Mouse (Mus musculus): ENCODE data around the gene Aga.
"Not testable (repeated sequence)": the region's sequence is repeated elsewhere in the genome, so short reads cannot be mapped to it uniquely, and the experiment has no call there.

Aga gene

DNA sequence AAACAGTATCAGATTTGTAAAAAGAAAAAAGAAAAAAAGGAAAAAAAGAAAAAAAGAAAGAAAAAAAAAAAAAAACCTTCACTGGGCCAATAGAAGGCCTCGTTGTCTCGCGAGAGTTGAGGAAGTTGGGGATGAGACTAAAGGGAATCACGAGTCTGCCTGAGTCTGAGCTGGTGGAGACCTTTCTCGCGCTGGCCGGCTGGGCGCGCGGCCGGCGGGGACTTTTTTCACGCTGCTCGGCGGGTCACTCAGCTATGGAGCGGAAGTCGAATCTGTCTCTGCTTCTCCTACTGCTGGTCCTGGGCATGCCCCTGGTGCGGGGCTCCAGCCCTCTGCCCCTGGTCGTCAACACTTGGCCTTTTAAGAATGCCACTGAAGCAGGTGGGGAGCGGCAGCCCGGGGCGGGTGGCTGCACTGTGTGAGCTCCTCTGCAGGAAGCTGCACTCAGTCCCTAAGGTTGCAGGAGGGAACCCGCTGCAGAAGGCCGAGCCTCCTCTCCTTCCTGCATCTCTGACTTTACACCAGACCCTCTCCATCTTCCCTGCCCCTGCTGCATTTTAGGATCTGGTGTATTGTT is at the start of gene Aga:
Gene Aga (plus strand): TSS at position 177 of the 577 bp plus-strand sequence.
- CTCF ChIA-PET, result interaction anchor here (0.6 to 0.9 kb wide), 2 partner anchors 19 to 481 kb away, joined by 6 to 8 read pairs; no protein-coding TSS in a partner anchor

DNA sequence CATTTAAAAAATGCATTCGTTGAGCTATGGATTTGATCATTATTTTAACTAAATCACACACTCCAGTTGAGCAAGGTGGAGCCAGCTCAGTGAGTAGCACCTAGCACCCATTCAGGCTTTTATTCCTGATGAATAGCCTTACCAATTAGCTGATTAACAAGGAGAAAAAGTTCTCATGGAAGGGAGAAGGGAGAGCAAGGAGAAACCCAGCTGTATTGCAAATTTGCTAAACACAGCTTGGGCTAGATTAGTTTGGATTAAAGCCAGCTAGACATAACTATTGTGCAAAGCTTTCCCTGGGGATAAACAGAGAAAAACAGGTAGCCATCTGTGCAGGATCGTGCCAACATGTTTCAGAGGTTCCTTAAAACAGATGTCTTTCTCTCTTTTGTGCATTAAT is 22.5 kb upstream of the Aga start:
- CTCF ChIA-PET, result no interaction called here

DNA sequence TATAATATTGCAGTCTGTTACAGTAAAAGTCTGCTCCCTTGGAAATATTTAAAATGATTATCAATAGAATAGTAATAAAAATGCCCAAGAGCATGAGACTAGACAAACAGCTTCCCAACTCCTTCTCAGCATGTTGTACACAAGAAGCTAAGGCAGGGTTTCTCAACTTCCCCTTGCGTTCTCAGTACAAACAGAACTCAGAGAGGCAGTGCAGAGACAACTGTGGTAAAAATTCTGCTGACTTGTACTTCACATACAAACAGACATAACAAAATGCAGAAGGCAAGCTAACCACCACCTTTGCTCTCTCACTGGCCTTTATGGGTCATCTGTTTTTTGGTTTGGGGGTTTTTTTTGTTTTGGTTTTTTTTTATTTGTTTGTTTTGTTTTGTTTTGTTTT is 15.3 kb upstream of the Aga start:
- CTCF ChIA-PET, result no interaction called here

DNA sequence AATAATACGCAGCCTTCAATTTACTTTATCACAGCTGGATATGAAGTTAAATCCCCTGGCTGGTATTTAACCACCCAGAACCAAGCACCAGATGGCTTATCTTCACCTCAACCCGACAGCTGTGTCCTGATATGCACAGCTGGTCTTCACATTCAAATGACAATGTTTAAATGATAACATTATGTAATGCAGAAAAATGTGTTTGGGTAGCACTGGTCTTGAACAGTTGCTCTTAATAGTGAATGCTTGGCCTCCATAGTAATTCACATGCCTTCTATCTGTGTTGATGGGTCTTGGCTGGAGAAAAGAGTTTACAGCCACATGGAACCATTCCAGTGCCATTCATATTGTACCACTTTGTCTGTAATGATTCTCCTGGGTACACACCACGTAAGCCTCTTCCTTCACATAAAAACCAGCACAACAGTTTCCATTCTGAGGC is 14.6 kb upstream of the Aga start:
- CTCF ChIA-PET, result no interaction called here

DNA sequence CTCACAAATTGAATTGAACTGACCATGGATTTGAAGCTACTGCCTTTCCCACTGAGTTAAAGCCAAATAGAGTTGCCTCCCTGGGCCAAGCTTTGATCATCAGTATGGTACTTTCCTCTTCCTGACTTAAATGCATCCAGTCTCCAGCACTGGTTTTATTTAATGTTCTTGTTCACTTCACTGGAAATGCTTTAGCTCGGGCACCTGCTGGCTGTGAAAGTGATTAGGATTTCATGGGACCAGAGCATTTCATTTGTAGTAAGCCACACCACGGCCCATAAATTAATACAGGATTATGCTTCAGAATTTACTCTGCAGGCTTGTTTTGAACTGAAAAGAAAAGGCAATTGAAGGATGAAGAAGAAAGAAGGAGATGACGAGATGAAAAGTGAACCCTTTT is 26.5 kb downstream of the Aga start:
- CTCF ChIA-PET, result not testable (repeated sequence)

DNA sequence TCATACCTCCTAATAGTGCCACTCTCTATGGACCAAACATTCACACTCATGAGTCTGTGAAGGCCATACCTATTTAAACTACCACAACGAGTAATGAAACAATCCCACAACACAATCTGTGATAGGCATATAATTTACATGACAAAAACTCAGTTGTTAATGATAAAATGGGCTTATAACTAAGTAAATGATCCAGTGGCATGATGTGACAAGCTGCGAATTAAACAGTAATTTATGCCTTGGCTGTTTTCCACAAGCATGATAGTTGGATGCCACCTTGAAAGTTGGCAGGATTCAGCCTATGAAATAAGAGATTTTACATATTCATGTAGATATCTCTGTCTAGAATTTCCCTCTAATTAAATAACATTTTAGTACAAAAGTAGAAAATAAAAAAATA is 28.1 kb downstream of the Aga start:
- CTCF ChIA-PET, result no interaction called here

DNA sequence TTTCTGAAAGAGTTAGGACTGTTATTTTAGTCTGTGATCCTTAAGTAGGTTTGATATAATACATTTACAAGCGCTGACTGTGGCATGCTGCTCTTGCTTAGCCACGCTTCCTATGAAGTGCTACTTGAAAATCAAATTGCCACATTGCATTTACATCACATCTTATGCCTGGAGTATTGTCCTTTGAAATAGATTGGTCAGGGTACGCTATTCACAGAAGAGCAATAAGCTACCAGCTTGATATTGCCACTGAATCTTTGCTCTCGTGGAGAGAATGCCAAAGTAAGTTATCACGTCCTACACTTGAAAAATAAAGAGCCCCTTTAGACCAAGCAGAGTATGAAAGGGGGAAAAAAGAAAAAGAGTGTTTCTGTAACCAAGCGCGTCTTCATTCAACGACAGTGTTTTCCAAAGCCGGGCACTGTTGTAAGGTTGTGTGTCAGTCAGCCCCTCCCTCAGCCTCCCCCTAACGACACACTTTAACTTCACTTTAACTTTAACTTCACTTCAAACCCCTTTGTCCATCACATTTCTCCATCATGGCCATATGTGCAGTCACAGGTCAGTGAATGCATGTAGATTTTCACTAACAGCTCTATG is 51.0 kb downstream of the Aga start:
- CTCF ChIA-PET, result no interaction called here

DNA sequence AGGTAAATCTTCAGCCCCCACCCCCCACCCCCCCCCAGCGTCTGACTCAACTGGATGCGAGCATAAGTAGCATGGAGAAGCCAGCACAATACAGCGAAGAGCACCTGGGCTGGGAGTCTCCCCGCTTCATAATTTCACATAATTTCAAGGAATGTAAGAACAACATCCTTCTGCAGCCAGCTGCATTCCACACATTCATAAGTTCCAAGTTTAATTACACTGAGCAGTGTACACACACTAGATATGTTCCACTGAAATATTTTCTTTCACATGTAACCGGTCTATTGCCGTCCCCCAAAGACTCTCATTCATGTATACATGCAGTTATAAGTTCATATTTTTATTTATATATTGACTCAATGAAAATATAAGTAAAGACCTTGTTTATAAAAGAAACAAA is 54.7 kb downstream of the Aga start:
- CTCF ChIA-PET, result no interaction called here
